Mouse (Mus musculus) kidney, postnatal 10 days (tissue): ENCODE measurements around the gene Gm14085.
"Not testable (repeated sequence)": the region's sequence is repeated elsewhere in the genome, so short reads cannot be mapped to it uniquely, and the experiment has no call there.

Experiments used
- DNase-seq: peaks from one replicate; pipeline ENCODE4 v3.0.0; 2021; ENCODE audit warnings: mixed read lengths

The Gm14085 gene

DNA sequence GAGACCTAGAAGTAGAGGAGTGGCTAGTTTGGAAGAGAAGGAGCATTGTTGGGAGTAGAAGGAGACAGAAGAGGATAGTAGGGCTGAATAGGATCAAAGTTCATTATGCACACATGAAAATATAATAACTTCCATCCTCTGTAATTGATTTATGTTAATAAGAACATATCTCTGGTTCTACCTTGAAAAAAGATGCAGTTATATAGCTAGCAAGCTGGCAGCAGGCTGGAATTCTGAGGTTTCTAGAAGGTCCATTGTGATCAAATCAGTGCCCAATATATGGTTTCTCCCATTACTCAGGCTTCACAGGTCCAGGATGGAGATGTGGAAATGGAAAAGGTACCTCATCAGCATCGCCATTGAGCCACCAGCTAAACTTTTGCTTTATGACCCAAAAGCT, at the start of gene Gm14085:
Gene Gm14085 (plus strand): TSS at position 301 of the 400 bp plus-strand sequence.
- no peak for DNase-seq

DNA sequence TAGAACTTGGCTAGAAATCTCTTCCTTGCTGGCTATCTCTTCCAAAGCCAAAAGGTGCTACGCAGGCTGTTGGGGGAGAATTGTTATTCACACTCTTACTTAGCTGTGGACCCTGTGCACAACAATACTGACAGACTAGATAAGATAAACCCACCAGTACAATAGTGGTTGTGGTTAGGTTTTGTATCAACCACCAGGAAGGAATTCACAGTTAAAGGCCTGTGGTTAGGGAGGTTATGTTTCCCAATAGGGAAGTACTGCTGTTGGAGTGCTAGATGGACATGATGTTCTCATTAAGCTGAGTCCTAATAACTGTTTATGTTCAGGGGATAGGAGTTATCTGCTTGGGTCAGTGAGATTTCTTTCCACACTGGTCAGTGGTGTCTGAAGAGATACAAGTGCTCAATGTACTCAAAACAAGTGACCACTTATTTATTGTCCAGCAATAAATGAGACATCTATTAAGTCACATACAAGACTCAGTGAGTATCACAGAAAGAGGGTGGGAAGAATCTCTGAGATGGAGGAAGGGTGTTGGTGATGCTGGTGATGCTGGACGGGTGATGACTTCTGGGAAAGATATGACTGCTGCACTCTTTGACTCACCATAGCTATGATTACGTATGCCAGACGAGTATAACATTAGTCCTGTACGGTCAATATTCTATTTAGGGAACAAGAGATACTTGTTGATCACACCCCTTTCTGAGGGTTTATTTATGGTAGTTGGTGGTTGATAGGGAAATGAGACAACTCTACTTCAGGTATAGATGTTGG, 45.8 kb upstream of the Gm14085 start:
- DNase-seq, result not testable (repeated sequence)

DNA sequence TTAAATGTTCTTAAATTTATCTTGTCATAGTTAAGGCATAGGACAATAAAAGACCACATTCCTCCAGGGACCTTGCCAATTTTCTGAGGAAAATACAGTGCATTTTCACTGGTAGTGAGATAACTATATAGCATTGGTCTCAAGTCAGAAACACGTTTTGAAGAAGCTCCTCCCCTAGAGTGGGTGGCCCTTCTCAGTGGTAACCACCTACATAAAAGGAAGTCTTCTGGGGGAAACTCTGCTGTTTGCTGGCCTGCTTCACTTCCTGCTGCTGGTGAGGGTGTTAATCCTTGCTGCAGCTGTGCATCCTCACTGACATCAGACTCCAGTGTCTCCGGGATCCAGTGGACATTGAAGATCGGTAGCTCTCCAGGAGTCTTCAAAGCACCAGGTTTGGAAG, 44.2 kb upstream of the Gm14085 start:
- DNase-seq, result not testable (repeated sequence)

DNA sequence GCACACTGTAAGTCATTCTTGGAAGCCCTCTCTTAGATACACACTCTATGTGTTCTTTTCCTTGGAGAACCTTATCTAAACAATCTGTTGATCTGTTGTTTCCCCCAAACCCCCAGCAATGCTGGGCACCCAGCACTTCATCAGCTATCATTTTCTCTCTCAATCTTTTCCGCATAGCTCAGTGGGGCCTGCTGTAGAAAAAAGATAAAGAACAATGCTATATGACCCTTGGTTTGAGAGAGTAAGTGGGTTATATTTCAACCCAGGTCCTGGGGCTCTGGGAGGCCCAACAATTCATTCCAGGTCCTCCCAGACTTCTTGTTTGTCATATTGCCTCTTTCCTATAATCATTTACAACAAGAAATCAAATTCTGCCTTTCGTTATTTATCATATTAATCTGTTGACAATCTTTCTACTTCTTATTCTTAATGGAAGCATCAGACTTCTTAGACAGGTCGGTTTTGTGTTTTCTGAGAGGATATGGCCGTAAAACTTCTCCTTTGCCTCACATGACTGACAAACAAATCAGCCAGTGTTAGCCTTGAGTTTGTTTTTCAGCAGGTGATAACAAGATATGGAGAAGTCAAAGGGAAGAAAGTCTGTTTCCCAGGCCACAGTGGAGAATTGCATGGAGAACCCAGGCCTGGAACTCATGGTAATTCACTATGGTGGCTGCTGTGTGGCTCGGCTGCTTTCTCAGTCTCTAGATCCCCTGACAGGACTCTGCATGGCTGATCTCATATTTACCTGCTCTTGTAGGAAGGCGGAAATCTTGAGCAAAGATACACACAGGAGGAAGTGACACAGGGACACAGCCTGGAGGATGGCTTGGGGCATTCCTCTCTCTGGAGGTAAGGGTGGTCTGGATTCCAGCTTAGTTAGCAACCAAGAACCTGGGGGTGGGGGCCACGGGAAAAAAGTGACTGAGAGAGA, 43.5 kb upstream of the Gm14085 start:
- DNase-seq, result no peak

DNA sequence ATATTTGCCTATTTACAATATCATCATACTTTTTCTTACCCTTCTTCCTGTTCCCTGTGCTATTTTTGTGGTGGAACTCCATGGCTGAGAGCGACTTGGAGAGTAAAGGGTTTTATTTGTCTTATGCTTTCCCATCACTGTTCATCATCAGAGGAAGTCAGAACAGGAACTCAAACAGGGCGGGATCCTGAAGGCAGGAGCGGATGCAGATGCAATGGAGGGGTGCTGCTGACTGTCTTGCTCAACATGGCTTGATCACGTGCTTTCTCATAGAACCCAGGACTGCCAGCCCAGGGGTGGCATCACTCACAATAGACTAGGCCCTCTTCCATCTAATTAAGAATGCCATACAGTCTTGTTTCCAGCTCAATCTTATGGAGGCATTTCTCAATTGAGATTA, 34.4 kb upstream of the Gm14085 start:
- DNase-seq, result no peak

DNA sequence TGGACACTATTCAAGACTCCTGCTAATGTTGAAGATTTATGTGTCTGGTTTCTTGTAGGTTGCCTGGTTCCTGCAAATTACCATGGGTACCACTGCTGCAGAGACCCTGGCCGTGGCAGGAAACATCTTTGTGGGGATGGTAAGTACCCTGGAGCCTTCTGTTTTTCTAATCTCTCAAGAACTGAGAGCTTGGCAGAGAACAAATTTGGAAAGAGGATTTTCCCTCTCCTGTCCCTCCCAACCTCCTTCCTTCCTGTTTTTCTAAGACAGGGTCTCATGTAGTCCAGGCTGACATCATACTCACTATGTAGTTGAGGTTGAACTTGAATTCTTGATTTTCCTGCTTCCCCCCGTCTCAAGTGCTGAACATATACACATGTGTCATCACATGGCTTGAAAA, 32.3 kb upstream of the Gm14085 start:
- no peak for DNase-seq

DNA sequence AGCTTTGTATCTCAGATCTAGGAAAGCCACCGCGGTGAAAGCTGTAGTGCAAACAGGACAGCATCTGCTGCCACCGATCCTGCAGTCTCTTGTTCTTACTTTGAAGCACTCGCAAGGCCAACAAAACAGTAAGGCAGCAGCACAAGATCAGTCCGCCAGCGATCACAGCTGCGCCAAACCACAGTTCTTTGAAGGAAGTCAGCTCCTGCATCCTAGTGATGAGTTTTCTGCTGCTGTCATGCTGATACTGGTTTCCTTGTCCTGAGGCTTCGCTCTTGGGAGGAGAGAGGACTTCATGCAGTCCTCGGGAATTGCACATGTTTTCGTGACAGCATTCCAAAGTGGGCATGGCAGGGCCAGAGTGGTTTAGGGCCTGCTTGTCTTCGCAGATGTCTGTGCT, 17.8 kb upstream of the Gm14085 start:
- peak; percentile 9 for DNase-seq

DNA sequence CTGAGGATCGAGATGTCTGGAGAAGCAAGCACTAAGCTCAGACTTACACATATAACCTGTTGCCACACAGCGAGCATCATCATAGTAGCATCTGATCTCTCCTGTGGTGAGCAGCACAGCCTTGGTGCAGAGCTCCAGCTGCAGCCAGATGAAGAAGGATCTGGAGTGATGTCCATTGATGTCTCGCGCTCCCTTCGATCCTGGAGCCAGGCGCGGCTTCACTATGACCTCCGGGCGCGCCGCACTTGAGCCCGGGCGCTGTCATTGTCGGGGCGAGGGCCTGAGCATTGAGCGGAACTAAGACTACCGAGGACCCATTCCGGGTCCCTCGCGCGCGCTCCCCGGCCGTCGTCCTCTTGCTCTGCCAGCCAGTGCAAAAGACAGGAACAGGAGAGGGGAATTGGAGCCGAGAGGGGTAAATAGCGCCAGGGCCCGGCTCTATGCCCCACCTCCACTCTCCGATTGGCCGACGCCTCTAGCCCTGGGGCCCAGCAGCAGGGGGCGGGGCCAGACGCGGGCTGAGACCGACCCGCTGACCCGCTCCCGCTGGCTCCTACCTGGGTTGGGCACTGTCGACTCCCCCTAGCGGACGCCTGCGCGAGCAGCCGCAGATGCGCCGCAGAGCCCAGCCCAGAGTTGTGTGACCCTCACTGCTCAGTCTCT, 17.3 kb upstream of the Gm14085 start:
- DNase-seq, result peak; percentile 96

DNA sequence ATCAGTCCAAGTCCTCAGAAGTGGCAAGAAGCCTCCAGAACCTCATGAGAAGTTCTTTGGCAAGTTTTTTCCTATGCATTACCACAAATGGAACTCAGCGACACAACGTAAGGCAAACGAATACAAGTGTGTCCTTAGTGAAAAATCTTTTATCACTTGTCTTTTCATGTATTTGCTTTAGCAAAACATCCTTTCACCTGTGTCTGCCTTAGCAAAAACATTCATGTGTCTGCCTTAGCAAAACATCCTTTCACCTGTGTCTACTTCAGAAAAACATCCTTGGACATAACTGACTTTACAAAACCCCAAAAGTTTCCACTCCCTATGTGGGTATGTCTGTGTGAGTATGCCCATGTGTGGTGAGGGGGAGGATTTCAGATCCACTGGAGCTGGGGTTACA, 15.5 kb upstream of the Gm14085 start:
- no peak for DNase-seq

DNA sequence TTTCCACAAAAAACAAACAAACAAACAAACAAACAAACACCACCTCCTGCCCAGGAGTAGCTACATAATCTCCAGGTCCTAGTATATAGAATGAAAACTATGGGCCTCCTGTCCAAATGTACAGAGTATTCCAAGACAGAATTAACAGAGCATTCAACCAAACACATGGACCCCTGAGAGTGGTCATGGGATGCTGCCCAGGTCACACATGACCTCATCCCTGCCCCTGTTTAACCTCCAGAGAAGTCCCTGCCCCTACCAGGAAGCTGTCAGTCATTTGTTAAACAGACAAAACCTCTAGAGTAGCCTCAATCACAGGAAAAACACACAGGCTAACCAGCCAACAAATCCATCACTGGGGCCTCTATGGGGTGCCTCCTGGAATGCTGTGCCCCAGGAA, 8.2 kb upstream of the Gm14085 start:
- DNase-seq, result no peak

DNA sequence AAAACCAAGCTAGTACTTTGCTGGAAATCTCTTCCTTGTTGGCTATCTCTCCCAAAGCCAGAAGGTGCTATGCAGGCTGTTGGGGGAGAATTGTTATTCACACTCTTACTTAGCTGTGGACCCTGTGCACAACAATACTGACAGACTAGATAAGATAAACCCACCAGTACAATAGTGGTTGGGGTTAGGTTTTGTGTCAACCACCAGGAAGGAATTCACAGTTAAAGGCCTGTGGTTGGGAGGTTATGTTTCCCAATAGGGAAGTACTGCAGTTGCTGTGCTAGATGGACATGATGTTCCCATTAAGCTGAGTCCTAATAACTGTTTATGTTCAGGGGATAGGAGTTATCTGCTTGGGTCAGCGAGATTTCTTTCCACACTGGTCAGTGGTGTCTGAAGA, 954 bp upstream of the Gm14085 start:
- not testable (repeated sequence) for DNase-seq

DNA sequence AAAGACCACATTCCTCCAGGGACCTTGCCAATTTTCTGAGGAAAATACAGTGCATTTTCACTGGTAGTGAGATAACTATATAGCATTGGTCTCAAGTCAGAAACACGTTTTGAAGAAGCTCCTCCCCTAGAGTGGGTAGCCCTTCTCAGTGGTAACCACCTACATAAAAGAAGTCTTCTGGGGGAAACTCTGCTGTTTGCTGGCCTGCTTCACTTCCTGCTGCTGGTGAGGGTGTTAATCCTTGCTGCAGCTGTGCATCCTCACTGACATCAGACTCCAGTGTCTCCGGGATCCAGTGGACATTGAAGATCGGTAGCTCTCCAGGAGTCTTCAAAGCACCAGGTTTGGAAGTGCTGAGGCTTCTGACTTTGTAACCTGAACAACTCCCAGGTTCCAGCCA, 913 bp downstream of the Gm14085 start:
- DNase-seq, result not testable (repeated sequence)

DNA sequence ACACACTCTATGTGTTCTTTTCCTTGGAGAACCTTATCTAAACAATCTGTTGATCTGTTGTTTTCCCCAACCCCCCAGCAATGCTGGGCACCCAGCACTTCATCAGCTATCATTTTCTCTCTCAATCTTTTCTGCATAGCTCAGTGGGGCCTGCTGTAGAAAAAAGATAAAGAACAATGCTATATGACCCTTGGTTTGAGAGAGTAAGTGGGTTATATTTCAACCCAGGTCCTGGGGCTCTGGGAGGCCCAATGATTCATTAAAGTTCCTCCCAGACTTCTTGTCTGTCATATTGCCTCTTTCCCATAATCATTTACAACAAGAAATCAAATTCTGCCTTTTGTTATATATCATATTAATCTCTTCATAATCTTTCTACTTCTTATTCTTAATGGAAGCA, 1.4 kb downstream of the Gm14085 start:
- DNase-seq, result not testable (repeated sequence)

DNA sequence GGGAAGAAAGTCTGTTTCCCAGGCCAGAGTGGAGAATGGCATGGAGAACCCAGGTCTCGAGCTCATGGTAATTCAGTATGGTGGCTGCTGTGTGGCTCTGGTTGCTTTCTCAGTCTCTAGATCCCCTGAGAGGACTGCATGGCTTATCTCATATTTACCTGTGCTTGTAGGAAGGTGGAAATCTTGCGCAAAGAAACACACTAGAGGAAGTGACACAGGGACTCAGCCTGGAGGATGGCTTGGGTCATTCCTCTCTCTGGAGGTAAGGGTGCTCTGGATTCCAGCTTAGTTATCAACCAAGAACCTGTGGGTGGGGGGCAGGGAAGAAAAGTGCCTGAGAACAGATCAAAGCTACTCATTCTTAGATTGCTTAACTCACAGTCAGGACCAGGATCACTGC, 1.9 kb downstream of the Gm14085 start:
- DNase-seq, result no peak

DNA sequence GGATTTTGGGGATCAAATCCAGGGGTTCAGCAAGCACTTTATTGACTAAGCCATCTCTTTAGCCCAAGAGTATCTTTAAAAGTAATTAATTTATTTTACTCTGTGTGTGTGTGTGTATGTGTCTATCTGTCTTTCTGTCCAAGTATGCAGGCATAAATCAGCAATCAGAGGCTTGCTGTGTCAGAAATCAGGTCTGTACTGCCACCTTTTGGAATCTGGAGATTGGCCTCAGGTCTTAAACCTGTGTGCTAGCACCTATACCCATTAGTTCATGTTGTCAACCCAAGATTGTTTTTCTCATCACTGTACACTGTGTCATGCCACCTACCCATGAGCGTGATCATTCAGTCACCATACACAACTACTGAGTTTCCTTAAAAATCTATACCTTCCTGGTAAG, 45.0 kb downstream of the Gm14085 start:
- not testable (repeated sequence) for DNase-seq

DNA sequence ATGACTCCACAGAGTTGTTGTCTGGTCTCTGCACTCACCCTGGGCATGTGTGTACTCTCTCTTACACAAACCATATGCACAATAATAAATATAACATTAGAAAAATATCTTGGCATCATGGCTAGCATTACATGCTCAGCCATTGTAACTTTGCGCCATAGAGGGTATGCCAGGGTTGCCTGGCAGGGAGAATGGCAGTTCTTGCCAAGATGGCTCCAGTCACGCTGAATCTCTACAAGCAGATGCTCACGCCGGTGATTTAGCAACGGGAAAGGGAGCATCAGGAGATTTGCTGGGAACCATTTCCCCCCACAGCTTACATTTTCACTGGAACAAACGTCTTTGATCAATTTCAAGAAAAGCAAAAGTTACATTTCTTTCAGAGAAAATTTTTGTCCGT, 46.5 kb downstream of the Gm14085 start:
- no peak for DNase-seq

DNA sequence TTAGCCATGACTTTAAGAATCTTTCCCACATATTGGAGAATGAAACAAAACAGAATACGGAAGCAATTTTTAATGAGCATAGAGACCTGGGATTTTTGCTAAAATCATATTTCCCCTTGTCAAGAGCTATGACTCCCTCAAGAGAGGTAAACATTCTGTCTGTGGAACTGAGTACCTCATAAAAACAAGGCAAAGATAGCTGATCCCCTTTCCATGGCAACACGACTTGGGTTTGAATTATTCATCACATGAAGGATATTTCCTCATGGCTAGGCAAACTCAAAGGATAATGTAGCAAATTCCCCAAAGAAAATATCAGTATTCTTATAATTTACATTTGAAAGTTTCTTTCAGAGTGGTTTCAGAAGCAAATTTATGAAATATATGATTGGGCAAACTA, 47.0 kb downstream of the Gm14085 start:
- no peak for DNase-seq

DNA sequence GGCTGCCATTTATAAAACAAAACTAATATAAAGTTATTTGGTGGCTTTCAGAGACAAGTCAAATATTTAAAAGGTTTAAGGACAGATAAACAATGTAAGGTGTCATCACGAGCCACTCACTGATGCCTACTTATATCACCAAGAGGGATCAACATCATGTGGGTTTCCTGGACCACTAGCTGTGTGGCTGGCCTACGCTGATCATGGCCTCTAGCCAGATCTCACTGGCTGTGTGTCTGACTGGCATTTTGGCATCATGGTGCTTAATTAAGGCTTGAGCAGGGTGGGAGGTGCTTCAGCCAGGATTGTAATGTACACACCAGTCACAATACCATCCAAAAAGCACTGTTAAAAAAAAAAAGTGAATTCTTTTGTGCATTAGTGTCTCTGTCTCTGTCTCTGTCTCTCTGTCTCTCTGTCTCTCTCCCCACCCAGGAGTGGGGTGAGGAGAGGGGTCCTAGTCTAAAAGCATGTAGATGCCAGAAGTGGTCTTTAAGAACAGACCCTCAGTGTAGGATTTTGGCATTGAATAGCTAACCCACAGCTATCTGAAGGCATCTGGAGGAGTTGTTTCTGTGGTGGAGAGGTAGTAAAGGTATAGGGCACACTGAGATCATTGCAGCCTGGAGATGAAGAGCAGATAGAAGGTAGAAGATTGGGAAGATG, 47.5 kb downstream of the Gm14085 start:
- DNase-seq, result no peak

DNA sequence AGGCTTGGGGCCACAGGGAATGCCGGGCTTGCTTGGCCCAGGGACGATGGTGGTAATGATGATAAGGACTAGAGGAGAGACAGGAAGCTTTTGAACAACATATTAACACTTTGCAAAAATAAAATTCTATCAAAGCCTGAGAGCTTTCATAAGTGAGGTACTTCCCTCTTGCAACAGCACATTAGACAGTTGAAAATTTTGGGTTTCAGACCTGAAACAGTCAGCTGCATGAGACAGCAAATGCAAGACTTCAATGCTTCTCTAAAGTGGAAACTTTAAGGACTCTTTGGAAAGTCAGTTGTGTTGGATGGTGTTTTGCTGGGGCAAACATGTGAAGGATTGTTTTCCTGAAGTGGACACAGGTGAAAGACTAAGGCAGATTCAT, 48.1 kb downstream of the Gm14085 start:
- no peak for DNase-seq

DNA sequence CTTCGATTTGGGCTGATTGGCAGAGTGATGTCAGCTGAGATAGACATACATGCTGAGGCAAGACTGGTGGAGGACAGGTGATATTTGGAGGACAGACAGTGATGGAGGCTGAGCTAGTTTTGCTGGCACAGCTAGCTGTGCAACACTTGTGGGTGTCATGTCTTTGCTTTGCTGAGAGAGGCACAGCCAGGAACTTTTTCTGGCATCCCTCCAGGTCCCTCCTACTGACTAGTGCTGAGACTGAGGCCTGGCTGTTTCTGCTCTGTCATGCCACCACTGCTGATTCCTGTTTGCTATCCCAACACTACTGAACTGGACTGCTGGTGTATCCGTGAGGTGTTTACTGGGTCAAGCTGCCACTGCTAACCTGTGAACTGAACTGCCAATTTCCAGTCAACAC, 48.6 kb downstream of the Gm14085 start:
- peak; percentile 36 for DNase-seq

DNA sequence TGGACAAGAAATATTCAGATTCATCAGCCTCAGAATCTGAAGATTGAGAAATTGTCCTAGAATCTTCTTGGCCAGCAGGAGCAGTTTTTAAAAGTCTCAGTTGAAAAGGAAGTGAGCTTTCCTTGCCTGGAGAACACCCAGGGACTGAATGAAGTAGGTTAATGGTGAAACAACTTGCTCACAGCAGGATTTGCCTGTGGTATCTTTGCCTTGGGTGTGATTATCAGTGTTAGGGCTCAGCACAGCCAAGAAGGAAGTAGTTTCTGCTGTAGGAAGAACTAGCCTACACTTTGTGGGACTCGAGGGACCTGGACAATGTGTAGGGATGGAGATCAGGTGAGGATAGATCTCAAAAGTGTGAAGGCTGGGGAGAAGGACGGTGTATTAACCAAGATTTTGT, 49.9 kb downstream of the Gm14085 start:
- no peak for DNase-seq

DNA sequence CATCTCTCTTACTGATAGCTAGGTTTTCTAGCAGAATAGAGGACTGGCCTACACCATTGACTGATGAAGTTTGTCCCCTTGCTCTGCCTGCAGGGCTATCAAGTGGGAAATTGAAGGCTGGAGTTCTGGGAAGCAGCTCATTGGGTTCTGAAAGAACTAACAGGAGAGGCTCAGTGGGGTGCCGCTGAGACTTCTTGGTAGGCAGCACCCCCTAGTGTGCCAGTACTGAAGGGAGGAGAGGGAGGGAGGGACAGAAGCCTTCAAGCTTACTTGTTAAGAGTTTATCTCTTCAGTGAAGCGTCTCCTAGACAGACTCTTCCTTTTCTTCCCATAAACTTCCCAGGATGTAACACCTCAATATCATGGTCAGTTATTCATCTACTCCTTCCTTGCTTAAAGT, 73.6 kb downstream of the Gm14085 start:
- peak; percentile 67 for DNase-seq

DNA sequence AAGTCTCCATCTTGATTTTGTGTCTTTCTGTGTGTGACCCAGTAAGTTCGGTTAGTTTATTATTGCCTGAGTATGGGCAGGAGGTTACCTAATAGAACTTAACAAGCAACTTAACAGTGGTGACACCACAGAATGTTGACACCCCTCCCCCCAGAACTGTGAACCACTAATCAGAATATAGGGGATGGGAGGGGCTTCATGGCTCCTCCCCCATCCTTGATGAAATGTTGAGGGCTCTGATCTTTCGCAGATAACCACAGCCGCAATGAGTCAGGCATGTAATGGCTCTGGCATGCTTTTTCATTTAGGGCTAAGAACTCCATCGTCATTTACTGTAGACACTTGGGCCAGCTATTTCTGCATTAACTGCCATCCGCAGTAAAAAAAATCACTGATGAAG, 76.5 kb downstream of the Gm14085 start:
- no peak for DNase-seq
